Mouse (Mus musculus) adrenal gland, postnatal 4 days (tissue): ENCODE data around the gene Ezr. TPM values are rescaled to one million over a fixed set of nuclear protein-coding genes. Genes with fewer than 3 reads are reported as not detected.

ENCODE experiments used
- DNase-seq, 2 experiments: peaks; one replicate each; pipeline ENCODE4 v3.0.0; 2021 to 2022; ENCODE audit warnings: low spot score in 2 of 2, mixed read lengths in 2 of 2
- total RNA-seq, 2 experiments: library from RNA; stranded (reverse); gene quantifications; 2 replicates each; pipeline ENCODE4 v1.2.3; 2021

Ezr gene
- total RNA-seq, 2 experiments from 2014 or later: 23.7 to 60.5 TPM

- no peak for DNase-seq
These were observed 11.7 kb upstream of the Ezr start for GRCm38 (mm10) chr17:6794160-6794751.

DNA sequence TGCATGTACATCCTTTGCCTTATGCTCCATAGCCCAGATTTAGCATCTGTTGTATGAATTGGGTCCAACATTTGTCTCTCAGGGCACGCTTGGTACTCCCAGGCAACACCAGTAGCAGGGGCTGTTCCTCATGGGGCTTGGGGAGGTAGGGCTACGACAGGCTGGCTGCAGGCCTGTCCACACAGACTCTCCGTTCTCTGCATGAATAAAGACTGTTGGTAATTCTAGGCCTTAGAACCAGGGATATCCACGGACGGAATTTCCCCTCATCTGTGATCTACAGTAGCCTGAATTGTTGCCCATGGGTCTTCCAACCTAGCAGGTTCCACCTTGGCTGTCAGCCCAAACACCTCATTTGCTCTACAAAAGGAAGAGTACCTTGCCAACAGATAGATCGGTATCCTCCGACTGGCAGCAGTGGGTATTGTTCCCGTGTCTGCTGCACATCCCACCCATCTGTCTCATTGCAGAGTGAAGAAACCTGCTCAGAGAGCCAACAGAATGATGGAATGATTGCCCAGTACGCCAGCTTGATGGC lies 7.1 kb upstream of the Ezr start:
- DNase-seq: no peak

DNA sequence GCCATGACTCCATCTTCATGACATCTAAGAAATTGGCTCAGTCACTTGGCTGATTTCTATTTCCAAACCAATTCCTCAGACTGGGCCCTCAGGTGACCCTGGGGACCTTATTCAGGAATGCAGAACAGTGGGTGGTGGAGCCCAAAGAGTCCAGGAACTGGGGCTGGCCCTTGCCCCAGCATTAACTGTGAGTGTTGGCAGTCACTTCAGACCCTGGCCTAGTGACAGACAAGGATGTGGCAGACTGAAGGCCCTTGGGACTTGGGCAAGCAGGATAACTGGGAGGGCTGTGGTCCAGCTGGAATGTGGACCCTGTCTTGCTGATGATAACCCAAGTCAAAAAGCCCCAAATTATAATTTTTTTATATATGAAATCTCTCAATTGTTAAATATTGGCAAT lies 6.5 kb upstream of the Ezr start:
- no peak for DNase-seq

DNA sequence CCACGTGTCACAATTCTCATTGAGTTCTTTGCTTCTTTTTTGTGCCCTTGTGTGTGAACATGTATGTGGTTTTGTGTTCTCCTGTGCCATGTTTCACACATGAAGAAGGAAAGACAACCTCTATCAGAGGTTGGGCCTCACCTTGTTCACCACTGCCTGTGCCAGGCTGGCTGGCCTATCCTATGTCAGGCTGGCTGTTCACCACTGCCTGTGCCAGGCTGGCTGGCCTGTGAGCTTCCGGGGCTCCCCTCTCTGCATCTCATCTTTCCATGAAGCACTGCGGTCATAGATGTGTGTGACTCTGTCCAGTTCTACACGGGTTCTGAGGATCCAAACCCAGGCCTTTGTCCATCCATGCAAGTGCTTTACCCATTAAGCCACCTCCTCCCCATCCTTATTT lies 4.7 kb upstream of the Ezr start:
- DNase-seq: no peak

GRCm38 (mm10) chr17:6783756-6784357 lies 1.3 kb upstream of the Ezr start:
- no peak for DNase-seq

DNA sequence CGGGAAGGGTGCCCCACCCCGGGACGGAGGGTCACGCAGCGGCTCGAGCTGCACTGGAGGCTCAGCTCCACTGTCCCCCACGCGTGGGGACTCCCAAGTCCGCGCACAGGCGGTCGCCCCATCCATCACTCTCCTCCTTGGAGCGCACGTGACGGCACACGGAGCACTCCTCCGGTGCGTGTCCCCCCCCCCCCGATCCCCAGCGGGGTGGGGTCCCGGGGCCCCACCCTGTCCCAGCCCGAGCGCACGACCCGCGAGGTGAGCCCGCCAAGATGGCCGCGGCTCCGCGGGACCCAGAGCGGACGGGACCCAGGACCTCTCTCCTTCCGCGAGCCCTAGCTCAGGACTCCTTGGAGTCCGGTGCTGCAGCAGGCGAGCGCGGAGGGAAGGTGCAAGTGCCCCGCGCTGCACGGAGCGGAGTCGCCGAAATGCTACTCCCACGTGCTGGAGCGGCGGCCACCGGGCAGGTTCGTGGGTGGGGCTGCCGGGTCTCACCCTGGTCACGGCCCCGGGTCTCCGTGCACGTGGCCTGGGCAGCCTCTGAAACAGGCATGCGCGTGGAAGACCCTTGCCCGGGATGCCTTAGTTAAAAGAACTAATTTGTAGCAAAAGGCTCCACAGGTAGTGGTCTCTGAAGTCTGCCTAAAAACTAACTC lies 550 bp upstream of the Ezr start:
- DNase-seq: peak; percentile 33 to 39

DNA sequence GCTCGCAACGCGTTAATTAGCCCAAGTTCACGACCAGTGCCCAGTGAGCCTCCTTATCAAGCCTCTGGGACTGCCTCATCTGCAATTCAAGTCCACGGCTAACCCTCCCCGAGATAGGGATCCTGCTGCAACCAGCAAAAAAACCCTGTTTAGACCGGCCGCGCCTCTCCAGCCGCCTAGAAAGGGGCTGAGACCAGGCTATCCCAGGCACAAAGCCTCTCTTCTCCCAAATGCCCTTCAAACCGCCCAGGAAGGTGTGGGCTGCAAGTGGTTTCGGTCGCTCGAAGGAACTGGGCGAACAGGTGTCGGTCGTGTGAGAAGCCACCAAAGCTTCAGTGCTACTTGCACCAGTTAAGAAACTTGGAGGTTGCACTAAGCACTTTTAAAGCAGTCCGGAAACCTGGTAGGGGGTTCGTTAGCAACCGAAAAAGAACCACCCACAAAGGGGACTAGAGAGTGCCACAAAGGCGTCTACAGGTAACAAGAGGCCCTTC lies 504 bp downstream of the Ezr start:
- no peak for DNase-seq

DNA sequence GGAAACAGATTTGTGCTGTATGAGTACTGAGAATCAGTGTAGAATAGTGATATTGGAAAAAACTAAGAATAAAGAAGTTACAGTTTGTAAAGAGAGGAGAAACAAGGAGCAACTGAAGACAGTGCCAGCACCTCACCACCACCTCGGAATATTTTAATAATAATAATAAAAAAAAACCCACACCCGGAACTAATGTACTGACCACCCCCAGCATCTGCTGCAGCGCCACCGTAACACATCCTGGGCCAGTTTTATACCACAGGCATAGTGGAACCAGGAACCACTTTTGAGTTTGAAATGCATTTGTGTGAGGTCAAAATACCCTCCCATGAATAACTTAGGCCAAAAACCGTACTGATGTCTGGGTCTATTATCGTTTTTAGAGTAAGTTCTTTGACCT lies 1.3 kb downstream of the Ezr start:
- DNase-seq: no peak

DNA sequence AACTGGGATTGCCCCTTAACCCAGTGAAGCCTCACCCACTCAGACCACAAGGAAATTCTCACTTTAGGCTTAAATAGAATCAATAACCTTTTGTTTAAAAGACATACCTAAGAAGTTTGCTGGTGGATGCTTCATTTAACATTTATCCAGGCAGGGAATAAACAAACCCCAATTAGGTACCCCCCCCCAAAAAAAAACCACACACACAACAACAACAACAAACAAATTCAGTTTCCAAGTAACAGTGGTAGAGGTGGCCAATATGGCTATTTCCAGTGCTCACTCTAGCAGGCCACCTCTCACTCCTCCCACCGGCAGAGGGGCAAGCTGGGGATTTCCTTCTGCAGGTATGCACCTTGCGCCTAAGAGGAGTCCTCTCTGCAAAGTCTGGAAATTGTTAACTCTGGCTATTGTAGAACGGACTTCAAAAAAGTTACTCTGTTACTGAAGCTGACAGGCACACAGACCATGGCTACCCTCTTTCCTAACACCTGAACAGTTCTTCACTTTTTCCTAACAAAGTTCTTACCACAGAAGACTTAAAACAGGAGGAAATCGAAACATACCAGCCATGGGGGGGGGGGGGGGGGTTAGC lies 2.0 kb downstream of the Ezr start:
- no peak for DNase-seq

- no peak for DNase-seq
These were observed 3.0 kb downstream of the Ezr start for GRCm38 (mm10) chr17:6779632-6780031.

DNA sequence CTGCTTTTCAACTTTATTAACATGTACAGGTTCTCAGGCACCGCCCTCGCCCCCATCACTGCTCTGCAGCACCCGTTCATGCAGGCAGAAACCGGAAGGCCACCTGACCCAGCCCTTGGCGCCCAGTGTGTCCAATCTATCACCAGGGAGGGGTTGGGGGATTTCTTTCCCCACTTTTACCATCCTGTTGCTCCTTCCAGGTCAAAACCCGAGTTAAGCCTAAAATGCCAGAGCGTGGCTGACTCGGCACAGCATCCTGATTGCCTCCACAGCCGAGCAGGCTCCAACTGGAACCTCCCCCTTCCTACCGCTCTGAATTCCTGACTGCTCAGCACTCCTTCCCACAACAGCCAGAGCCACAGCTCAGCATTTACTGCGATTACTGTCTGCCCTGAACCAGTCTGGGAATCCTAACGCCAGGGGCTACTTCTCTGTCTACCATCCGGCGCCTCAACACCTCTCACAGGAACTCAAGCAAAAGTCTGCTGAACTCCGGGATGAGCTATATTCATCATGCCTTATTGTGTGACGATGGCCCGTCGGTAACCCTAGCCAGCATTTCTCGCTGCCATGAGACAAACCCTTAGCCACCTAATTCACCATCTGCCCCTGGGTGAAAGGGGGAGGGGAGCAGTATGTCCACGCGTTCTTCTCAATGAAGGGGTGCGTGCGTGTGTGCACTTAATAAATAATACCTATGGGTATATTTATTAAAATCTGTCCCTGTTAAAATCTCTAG lies 3.6 kb downstream of the Ezr start:
- DNase-seq: peak in 1 of 2 experiments; percentile 23

DNA sequence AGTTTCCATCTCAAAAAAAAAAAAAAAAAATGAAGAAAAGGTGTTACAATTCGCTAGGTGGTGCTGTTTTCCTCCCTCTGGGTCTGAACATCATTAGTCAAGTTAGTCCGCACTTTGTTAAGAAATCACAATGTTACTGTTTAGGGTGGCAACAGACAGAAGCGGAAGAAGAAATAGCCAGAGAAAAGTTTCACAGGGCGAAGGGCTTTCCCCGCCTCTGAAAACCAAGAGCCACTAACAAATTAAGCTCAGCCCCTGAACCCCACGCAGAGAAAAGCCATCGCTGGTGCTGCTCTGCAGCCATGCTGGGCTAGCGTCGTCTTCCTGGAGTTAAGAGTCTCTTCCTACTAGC lies 4.3 kb downstream of the Ezr start:
- DNase-seq: no peak

DNA sequence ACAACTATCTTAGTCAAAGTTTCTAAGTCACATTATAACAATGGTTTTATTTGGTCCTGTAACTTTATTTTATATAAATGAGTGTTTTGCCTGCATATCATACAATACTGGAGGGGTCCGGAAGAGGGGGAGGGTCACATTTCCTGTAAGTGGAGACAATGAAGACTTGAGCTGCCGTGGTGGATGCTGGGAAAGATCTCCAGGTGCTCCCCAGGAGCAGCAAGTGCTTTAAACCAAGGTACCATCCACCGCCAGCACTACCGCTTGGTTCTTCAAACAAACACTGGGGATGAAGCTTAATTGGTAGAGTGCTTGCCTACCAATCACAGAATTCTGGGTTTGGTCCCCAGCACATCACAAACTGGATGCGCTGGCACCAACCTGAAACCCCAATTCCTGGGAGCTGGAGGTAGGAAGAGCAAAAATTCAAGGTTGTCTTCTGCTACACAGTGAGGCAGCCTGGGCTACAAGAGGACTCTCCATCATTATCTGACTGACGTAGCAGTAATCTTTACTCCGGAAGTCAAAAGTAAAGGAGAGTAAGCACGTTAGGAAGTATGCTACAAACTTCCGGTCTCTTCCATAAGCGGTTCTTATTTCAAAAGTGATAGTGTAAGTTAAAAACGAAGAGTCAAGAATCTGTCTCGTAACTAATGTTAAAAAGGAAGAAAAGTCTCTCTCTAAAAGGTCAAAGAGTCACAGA lies 4.8 kb downstream of the Ezr start:
- DNase-seq: no peak

DNA sequence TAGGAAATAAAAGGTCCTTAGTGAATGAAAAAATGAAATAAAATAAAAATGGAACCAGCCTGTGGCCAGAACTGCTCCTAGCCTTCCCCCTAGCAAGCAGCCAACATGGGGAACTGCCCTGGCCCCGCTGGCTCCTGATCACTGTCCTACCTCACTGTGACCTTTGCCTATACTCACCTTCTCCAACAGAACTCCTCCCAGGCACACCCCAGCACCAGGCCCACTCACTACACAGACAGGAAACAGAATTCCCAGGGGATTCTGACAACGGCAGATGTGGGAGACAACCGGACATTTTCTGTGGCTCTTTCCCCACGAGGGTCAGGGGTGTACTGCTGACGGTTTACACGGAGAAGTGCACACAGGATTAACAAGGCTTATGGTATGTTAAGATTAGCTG lies 5.5 kb downstream of the Ezr start:
- no peak for DNase-seq

DNA sequence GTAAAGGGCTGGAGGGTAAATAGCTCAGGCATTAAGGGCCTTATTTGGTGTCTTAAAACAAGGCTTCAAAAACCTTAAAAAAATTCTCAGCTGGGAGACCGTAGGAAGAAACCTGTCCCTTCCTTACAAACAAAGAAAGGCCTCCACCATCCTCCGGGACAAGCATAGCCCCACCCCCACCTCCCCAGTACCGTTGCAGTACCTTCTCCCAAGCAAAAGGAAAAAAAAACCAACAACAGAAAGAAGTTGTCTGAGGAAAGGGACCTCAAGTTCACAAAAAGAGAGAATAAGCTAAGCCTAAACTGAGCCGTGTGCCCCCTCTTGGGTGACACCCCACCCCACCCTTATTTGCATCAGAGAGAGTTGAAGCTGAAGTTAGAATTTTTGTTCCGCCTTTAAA lies 6.0 kb downstream of the Ezr start:
- no peak for DNase-seq

GRCm38 (mm10) chr17:6776123-6776522 lies 6.5 kb downstream of the Ezr start:
- no peak for DNase-seq

DNA sequence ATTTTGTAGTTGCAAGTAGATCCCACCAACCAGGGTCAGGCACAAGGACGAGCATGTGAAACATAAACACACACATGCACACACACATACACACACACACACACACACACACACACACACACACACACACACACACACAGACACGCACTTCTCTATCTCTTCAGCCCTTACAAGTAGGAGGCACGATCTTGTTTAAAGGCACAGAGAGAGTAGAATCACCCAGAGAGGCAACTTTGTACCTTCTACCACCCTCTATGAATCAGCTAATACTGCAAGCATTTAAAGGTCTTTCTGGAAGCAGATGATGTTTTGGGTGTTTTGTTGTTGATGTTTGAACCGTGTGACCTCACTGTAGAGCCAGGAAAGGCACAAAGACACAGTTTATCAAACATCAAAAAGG lies 6.9 kb downstream of the Ezr start:
- no peak for DNase-seq

GRCm38 (mm10) chr17:6775221-6775620 lies 7.4 kb downstream of the Ezr start:
- no peak for DNase-seq

GRCm38 (mm10) chr17:6773249-6773966 lies 9.2 kb downstream of the Ezr start:
- no peak for DNase-seq

- DNase-seq: no peak
These were observed 10.2 kb downstream of the Ezr start for GRCm38 (mm10) chr17:6772490-6772773.
